7 mouse cellular contexts compared by ENCODE assay signal in genomic region chr7:139212754-139213745, GRCm38 (mm10). TPM values are rescaled to one million over a fixed set of nuclear protein-coding genes. Genes with fewer than 3 reads are reported as not detected.
DNase-seq lines count a peak whose midpoint lies in the region; ATAC-seq lines count a peak whose summit lies in the region.

Lrrc27 (plus strand) TSS chr7:139212988.
Stk32c (minus strand) TSS chr7:139213307.

- peak; percentile 98 for ATAC-seq in embryonic facial prominence, embryonic 12.5 days (ENCODE audit: insufficient number of reproducible peaks, insufficient read depth, low FRiP score, low TSS enrichment)
- peak; percentile 98 for ATAC-seq in limb, embryonic 11.5 days (ENCODE audit: insufficient number of reproducible peaks, low FRiP score, low TSS enrichment, low read depth)
- peak; percentile 98 for ATAC-seq in midbrain, embryonic 14.5 days (ENCODE audit: low FRiP score, low TSS enrichment)

- WGBS in embryonic facial prominence, embryonic 12.5 days: 2% methylated on average over 53 of the region's 53 CpGs
- WGBS in limb, embryonic 11.5 days: 2% methylated on average over 53 of the region's 53 CpGs
- WGBS in midbrain, embryonic 14.5 days: 2% methylated on average over 53 of the region's 53 CpGs

- peak within 1 kb of the TSS; percentile 59 for H3K9ac ChIP-seq in embryonic facial prominence, embryonic 12.5 days
- peak within 1 kb of the TSS; percentile 81 for H3K9ac ChIP-seq in limb, embryonic 11.5 days (ENCODE audit: low read length)
- peak within 1 kb of the TSS; percentile 72 for H3K9ac ChIP-seq in midbrain, embryonic 14.5 days (replicated peaks; ENCODE audit: low read length)

- no peaks in the 10 kb centered on the region for H3K9me3 ChIP-seq in embryonic facial prominence, embryonic 12.5 days
- no peaks in the 10 kb centered on the region for H3K9me3 ChIP-seq in limb, embryonic 11.5 days (ENCODE audit: control insufficient read depth, low read length)
- H3K9me3 ChIP-seq in midbrain, embryonic 14.5 days (ENCODE audit: control insufficient read depth, low read length): no peaks in the 10 kb centered on the region

- peak within 1 kb of the TSS; percentile 76 for H3K27ac ChIP-seq in embryonic facial prominence, embryonic 12.5 days
- peak within 1 kb of the TSS; percentile 43 for H3K27ac ChIP-seq in limb, embryonic 11.5 days (replicated peaks; ENCODE audit: low read depth, low read length)
- H3K27ac ChIP-seq in midbrain, embryonic 14.5 days (replicated peaks; ENCODE audit: low read depth, low read length): peak within 1 kb of the TSS; percentile 83

- H3K36me3 ChIP-seq in embryonic facial prominence, embryonic 12.5 days: no peaks in the 10 kb centered on the region
- H3K36me3 ChIP-seq in limb, embryonic 11.5 days (ENCODE audit: control insufficient read depth, insufficient read depth, low read length): no peaks in the 10 kb centered on the region
- H3K36me3 ChIP-seq in midbrain, embryonic 14.5 days (ENCODE audit: control insufficient read depth, insufficient read depth, low read length): no peaks in the 10 kb centered on the region

- peaks cover 15% of the 10 kb centered on the region; the same call in 1 of the 2 replicates for H3K4me1 ChIP-seq in embryonic facial prominence, embryonic 12.5 days
- H3K4me1 ChIP-seq in limb, embryonic 11.5 days (ENCODE audit: control insufficient read depth, insufficient read depth, low read length): no peaks in the 10 kb centered on the region
- peaks cover 7% of the 10 kb centered on the region; the same call in 1 of the 2 replicates for H3K4me1 ChIP-seq in midbrain, embryonic 14.5 days (ENCODE audit: control insufficient read depth, insufficient read depth, low read length)

- no peaks in the 10 kb centered on the region for H3K27me3 ChIP-seq in embryonic facial prominence, embryonic 12.5 days
- no peaks in the 10 kb centered on the region for H3K27me3 ChIP-seq in limb, embryonic 11.5 days (ENCODE audit: control insufficient read depth, insufficient read depth, low read length)
- H3K27me3 ChIP-seq in midbrain, embryonic 14.5 days (ENCODE audit: control insufficient read depth, insufficient read depth, low read length): no peaks in the 10 kb centered on the region

- peak within 1 kb of the TSS; percentile 57 for H3K4me2 ChIP-seq in embryonic facial prominence, embryonic 12.5 days (replicated peaks)
- peak within 1 kb of the TSS; percentile 39 for H3K4me2 ChIP-seq in limb, embryonic 11.5 days (ENCODE audit: low read depth, severe bottlenecking)
- peak within 1 kb of the TSS; percentile 56 for H3K4me2 ChIP-seq in midbrain, embryonic 14.5 days (ENCODE audit: low read length)

- peak; percentile 97 for DNase-seq in adrenal gland, postnatal 25 days
- DNase-seq in heart, adult 11 months: peak; percentile 100
- DNase-seq in kidney, adult 18-20 months: peak; percentile 99
- peak; percentile 99 for DNase-seq in limb, embryonic 11.5 days (ENCODE audit: low spot score)
- peak; percentile 99 for DNase-seq in midbrain, embryonic 14.5 days
- peak; percentile 96 to 97 for DNase-seq in spleen, adult 18-20 months

- peak within 1 kb of the TSS; percentile 56 for H3K4me3 ChIP-seq in embryonic facial prominence, embryonic 12.5 days
- H3K4me3 ChIP-seq in limb, embryonic 11.5 days (ENCODE audit: low read depth, low read length): peak within 1 kb of the TSS; percentile 49
- H3K4me3 ChIP-seq in midbrain, embryonic 14.5 days (replicated peaks; ENCODE audit: low read depth, low read length): peak within 1 kb of the TSS; percentile 48

RNA-seq across cellular contexts. Expression of gene Lrrc27, which starts in this region (rescaled TPM):
- 5.8 and 6.3 TPM in 2 replicates for total RNA-seq in adrenal gland, postnatal 25 days (2021)
- 2.6 and 2.7 TPM in 2 replicates for polyA plus RNA-seq in embryonic facial prominence, embryonic 12.5 days (2016; fragmentation: Nextera tagmentation; extraction: Ambion mirVana)
- polyA plus RNA-seq in limb, embryonic 11.5 days (2014; fragmentation: Nextera tagmentation; extraction: Ambion mirVana): 3.2 and 4.9 TPM in 2 replicates
- 3.5 and 6.1 TPM in 2 replicates for polyA plus RNA-seq in midbrain, embryonic 14.5 days (2014; fragmentation: Nextera tagmentation; extraction: Ambion mirVana)

RNA-seq across cellular contexts. Expression of gene Stk32c, which starts in this region (rescaled TPM):
- 3.0 and 4.0 TPM in 2 replicates for total RNA-seq in adrenal gland, postnatal 25 days (2021)
- 0.26 and 0.31 TPM in 2 replicates for polyA plus RNA-seq in embryonic facial prominence, embryonic 12.5 days (2016; fragmentation: Nextera tagmentation; extraction: Ambion mirVana)
- polyA plus RNA-seq in limb, embryonic 11.5 days (2014; fragmentation: Nextera tagmentation; extraction: Ambion mirVana): 0.17 TPM in 1 of 2 replicates, not detected in the other
- polyA plus RNA-seq in midbrain, embryonic 14.5 days (2014; fragmentation: Nextera tagmentation; extraction: Ambion mirVana): 0.99 and 3.8 TPM in 2 replicates

Comparison
In these comparisons a context has a peak if more than half of its experiments do, and no peak if none do; other contexts are left out.
1. Peak in every context shown above with its lines: DNase-seq, ATAC-seq, H3K4me3 ChIP-seq and H3K27ac ChIP-seq.